Mouse (Mus musculus): ENCODE results near the gene Stx17. TPM values are rescaled to one million over a fixed set of nuclear protein-coding genes. Genes with fewer than 3 reads are reported as not detected.

Gene Stx17
- polyA plus RNA-seq, 1 experiment from 2014 or later, result 21.3 TPM

MicroRNAs within 50 kb of the gene (microRNA counts, 519-probe panel; counts per million panel counts)
- microRNA mmu-miR-1958, result 32.2 counts per million

Small RNA genes lying within 50 kb of the gene (microRNA-seq; reads per million reads assigned to microRNA genes)
- not detected for gene Mir1958 (ENCODE audit: borderline number of aligned reads)

Other genes with a start within 250 kb of the Stx17 start
- 0.17 TPM in 1 of 2 replicates, not detected in the other for gene Nr4a3, start 79.8 kb upstream of the Stx17 start, polyA plus RNA-seq (2014; fragmentation: Nextera tagmentation; extraction: Ambion mirVana)
- 58.5 and 69.5 TPM in 2 replicates for gene Erp44, start 154.6 kb downstream of the Stx17 start, polyA plus RNA-seq (2014; fragmentation: Nextera tagmentation; extraction: Ambion mirVana)
- gene Invs, start 154.8 kb downstream of the Stx17 start, polyA plus RNA-seq (2014; fragmentation: Nextera tagmentation; extraction: Ambion mirVana), result 4.3 and 5.5 TPM in 2 replicates